Mouse (Mus musculus): Measurements from ENCODE around the gene Lamtor2. TPM values are rescaled to one million over a fixed set of nuclear protein-coding genes. Genes with fewer than 3 reads are reported as not detected.
A peak's percentile ranks its signal among the peaks of the same experiment; 100 is the strongest.

The Lamtor2 gene
- polyA plus RNA-seq, 1 experiment from 2014 or later: 165 TPM

GRCm38 (mm10) chr3:88530082-88530864, 22.6 kb downstream of the Lamtor2 start:
- 18% methylated on average over 11 of the region's 11 CpGs for WGBS
- peaks cover 54% of the 10 kb centered on the region for H3K4me1 ChIP-seq
- peak overlapping the region; percentile 96 for H3K27ac ChIP-seq
- peak overlapping the region; percentile 96 for H3K9ac ChIP-seq
- no peaks in the 10 kb centered on the region for H3K27me3 ChIP-seq
- H3K4me2 ChIP-seq: peak overlapping the region; percentile 87
- H3K36me3 ChIP-seq: peaks cover under 1% of the 10 kb centered on the region; the same call in 1 of the 2 replicates
- no peaks in the 10 kb centered on the region for H3K9me3 ChIP-seq
- H3K4me3 ChIP-seq: peak overlapping the region; percentile 89
- ATAC-seq (ENCODE audit: borderline replicate concordance, extremely low read depth, low FRiP score, low TSS enrichment): no peak

GRCm38 (mm10) chr3:88529204-88530000, 23.5 kb downstream of the Lamtor2 start:
- Histone ChIP-seq H3K4me1 (peaks cover 45% of the 10 kb centered on the region), H3K9me3 (no peaks in the 10 kb centered on the region), H3K36me3 (peaks cover 9% of the 10 kb centered on the region), H3K4me2 (peak overlapping the region; percentile 87), H3K27me3 (no peaks in the 10 kb centered on the region), H3K9ac (0 out of 2 replicates have a peak overlapping the region, but pooled peaks have one; percentile 96), H3K4me3 (no peak overlapping the region), H3K27ac (no peak overlapping the region)
- 38% methylated on average over 7 of the region's 7 CpGs for WGBS
- ATAC-seq (ENCODE audit: borderline replicate concordance, extremely low read depth, low FRiP score, low TSS enrichment): no peak

GRCm38 (mm10) chr3:88528646-88529045, 24.2 kb downstream of the Lamtor2 start:
- H3K9ac ChIP-seq: no peak overlapping the region
- 81% methylated on average over 11 of the region's 11 CpGs for WGBS
- H3K27ac ChIP-seq: no peak overlapping the region
- no peak overlapping the region for H3K4me3 ChIP-seq
- H3K36me3 ChIP-seq: peaks cover 15% of the 10 kb centered on the region
- H3K27me3 ChIP-seq: no peaks in the 10 kb centered on the region
- no peaks in the 10 kb centered on the region for H3K9me3 ChIP-seq
- no peak overlapping the region for H3K4me2 ChIP-seq
- ATAC-seq (ENCODE audit: borderline replicate concordance, extremely low read depth, low FRiP score, low TSS enrichment): no peak
- H3K4me1 ChIP-seq: peaks cover 38% of the 10 kb centered on the region

- 37% methylated on average over 8 of the region's 8 CpGs for WGBS
- ATAC-seq (ENCODE audit: borderline replicate concordance, extremely low read depth, low FRiP score, low TSS enrichment): no peak
- no peaks in the 10 kb centered on the region for H3K9me3 ChIP-seq
- H3K4me3 ChIP-seq: no peak overlapping the region
- peak overlapping the region; percentile 27; the same call in 1 of the 2 replicates for H3K27ac ChIP-seq
- peaks cover 16% of the 10 kb centered on the region for H3K36me3 ChIP-seq
- peak overlapping the region; percentile 6; the same call in 1 of the 2 replicates for H3K4me2 ChIP-seq
- no peaks in the 10 kb centered on the region for H3K27me3 ChIP-seq
- peaks cover 37% of the 10 kb centered on the region for H3K4me1 ChIP-seq
- H3K9ac ChIP-seq: 0 out of 2 replicates have a peak overlapping the region, but pooled peaks have one; percentile 22
These were observed 25.3 kb downstream of the Lamtor2 start for GRCm38 (mm10) chr3:88527565-88527964.

- Histone ChIP-seq H3K4me2 (peak overlapping the region; percentile 19; the same call in 1 of the 2 replicates), H3K27ac (0 out of 2 replicates have a peak overlapping the region, but pooled peaks have one; percentile 31), H3K27me3 (no peaks in the 10 kb centered on the region), H3K9me3 (no peaks in the 10 kb centered on the region), H3K4me1 (peaks cover 37% of the 10 kb centered on the region), H3K36me3 (peaks cover 16% of the 10 kb centered on the region), H3K9ac (no peak overlapping the region), H3K4me3 (no peak overlapping the region)
- peak; percentile 83 for ATAC-seq (ENCODE audit: borderline replicate concordance, extremely low read depth, low FRiP score, low TSS enrichment)
- WGBS: 32% methylated on average over 17 of the region's 17 CpGs
These were observed 26.4 kb downstream of the Lamtor2 start for GRCm38 (mm10) chr3:88526157-88527131.

- 87% methylated on average over 5 of the region's 5 CpGs for WGBS
- no peak overlapping the region for H3K4me3 ChIP-seq
- no peaks in the 10 kb centered on the region for H3K9me3 ChIP-seq
- H3K27me3 ChIP-seq: no peaks in the 10 kb centered on the region
- H3K4me1 ChIP-seq: peaks cover 29% of the 10 kb centered on the region
- no peak for ATAC-seq (ENCODE audit: borderline replicate concordance, extremely low read depth, low FRiP score, low TSS enrichment)
- H3K9ac ChIP-seq: no peak overlapping the region
- no peak overlapping the region for H3K4me2 ChIP-seq
- peaks cover 16% of the 10 kb centered on the region for H3K36me3 ChIP-seq
- no peak overlapping the region for H3K27ac ChIP-seq
These were observed 27.9 kb downstream of the Lamtor2 start for GRCm38 (mm10) chr3:88525021-88525420.

GRCm38 (mm10) chr3:88523027-88523426, 29.8 kb downstream of the Lamtor2 start:
- Histone ChIP-seq H3K27ac (no peak overlapping the region), H3K4me3 (no peak overlapping the region), H3K4me2 (no peak overlapping the region), H3K9ac (no peak overlapping the region), H3K36me3 (peaks cover 16% of the 10 kb centered on the region), H3K9me3 (no peaks in the 10 kb centered on the region), H3K4me1 (peaks cover 14% of the 10 kb centered on the region), H3K27me3 (no peaks in the 10 kb centered on the region)
- 75% methylated on average over 8 of the region's 8 CpGs for WGBS
- no peak for ATAC-seq (ENCODE audit: borderline replicate concordance, extremely low read depth, low FRiP score, low TSS enrichment)

- no peak overlapping the region for H3K4me2 ChIP-seq
- no peaks in the 10 kb centered on the region for H3K9me3 ChIP-seq
- no peak overlapping the region for H3K9ac ChIP-seq
- peaks cover 6% of the 10 kb centered on the region for H3K4me1 ChIP-seq
- peaks cover 16% of the 10 kb centered on the region for H3K36me3 ChIP-seq
- no peak overlapping the region for H3K27ac ChIP-seq
- ATAC-seq (ENCODE audit: borderline replicate concordance, extremely low read depth, low FRiP score, low TSS enrichment): 0 out of 2 replicates have a peak, but pooled peaks have one; percentile 33
- no peak overlapping the region for H3K4me3 ChIP-seq
- H3K27me3 ChIP-seq: no peaks in the 10 kb centered on the region
- 28% methylated on average over 9 of the region's 9 CpGs for WGBS
These were observed 31.0 kb downstream of the Lamtor2 start for GRCm38 (mm10) chr3:88521803-88522331.

- H3K9ac ChIP-seq: no peak overlapping the region
- 90% methylated on average over 6 of the region's 6 CpGs for WGBS
These were observed 31.7 kb downstream of the Lamtor2 start for GRCm38 (mm10) chr3:88521156-88521555.

GRCm38 (mm10) chr3:88520078-88520477, 32.8 kb downstream of the Lamtor2 start:
- ATAC-seq (ENCODE audit: borderline replicate concordance, extremely low read depth, low FRiP score, low TSS enrichment): no peak
- 70% methylated on average over 2 of the region's 2 CpGs for WGBS
- H3K9ac ChIP-seq: no peak overlapping the region
- H3K9me3 ChIP-seq: no peaks in the 10 kb centered on the region
- H3K27ac ChIP-seq: no peak overlapping the region
- H3K27me3 ChIP-seq: no peaks in the 10 kb centered on the region
- peaks cover 2% of the 10 kb centered on the region; the same call in 1 of the 2 replicates for H3K4me1 ChIP-seq
- H3K36me3 ChIP-seq: peaks cover 14% of the 10 kb centered on the region
- no peak overlapping the region for H3K4me2 ChIP-seq
- no peak overlapping the region for H3K4me3 ChIP-seq

More at GRCm38 (mm10) chr3:88521156-88521555, 31.7 kb downstream of the Lamtor2 start:
- Histone ChIP-seq H3K9me3 (no peaks in the 10 kb centered on the region), H3K27ac (no peak overlapping the region), H3K4me2 (no peak overlapping the region), H3K36me3 (peaks cover 16% of the 10 kb centered on the region), H3K4me3 (no peak overlapping the region), H3K27me3 (no peaks in the 10 kb centered on the region), H3K4me1 (peaks cover 3% of the 10 kb centered on the region; the same call in 1 of the 2 replicates)
- no peak for ATAC-seq (ENCODE audit: borderline replicate concordance, extremely low read depth, low FRiP score, low TSS enrichment)

GRCm38 (mm10) chr3:88518411-88518810, 34.5 kb downstream of the Lamtor2 start:
- H3K9me3 ChIP-seq: no peaks in the 10 kb centered on the region
- ATAC-seq (ENCODE audit: borderline replicate concordance, extremely low read depth, low FRiP score, low TSS enrichment): no peak
- no peak overlapping the region for H3K4me3 ChIP-seq
- no peak overlapping the region for H3K27ac ChIP-seq
- H3K4me2 ChIP-seq: no peak overlapping the region
- 87% methylated on average over 4 of the region's 4 CpGs for WGBS
- H3K36me3 ChIP-seq: no peaks in the 10 kb centered on the region
- H3K4me1 ChIP-seq: peaks cover 18% of the 10 kb centered on the region
- no peak overlapping the region for H3K9ac ChIP-seq
- H3K27me3 ChIP-seq: no peaks in the 10 kb centered on the region
